Comparison of ENCODE assay signal across 8 mouse cellular contexts in genomic region chr16:44141483-44141882, GRCm38 (mm10). TPM values are rescaled to one million over a fixed set of nuclear protein-coding genes. Genes with fewer than 3 reads are reported as not detected.
DNase-seq lines count a peak whose midpoint lies in the region; ATAC-seq lines count a peak whose summit lies in the region.

No protein-coding gene starts in this region.

- H3K9ac ChIP-seq in forebrain, embryonic 11.5 days (ENCODE audit: low read length) = no peak overlapping the region
- no peak overlapping the region for H3K9ac ChIP-seq in embryonic facial prominence, embryonic 15.5 days
- peak overlapping the region; percentile 28; the same call in 1 of the 2 replicates for H3K9ac ChIP-seq in kidney, embryonic 14.5 days (ENCODE audit: low read depth, low read length)

- H3K4me3 ChIP-seq in forebrain, embryonic 10.5 days = peak overlapping the region; percentile 93
- no peak overlapping the region; the same call in 1 of the 2 replicates for H3K4me3 ChIP-seq in forebrain, embryonic 11.5 days (ENCODE audit: low read depth, low read length)
- 0 out of 2 replicates have a peak overlapping the region, but pooled peaks have one; percentile 10 for H3K4me3 ChIP-seq in embryonic facial prominence, embryonic 15.5 days (replicated peaks)
- H3K4me3 ChIP-seq in kidney, embryonic 14.5 days (ENCODE audit: low read length) = peak overlapping the region; percentile 94; the same call in 1 of the 2 replicates

- no peak overlapping the region for H3K4me2 ChIP-seq in forebrain, embryonic 11.5 days (ENCODE audit: low read depth, low read length, severe bottlenecking)
- H3K4me2 ChIP-seq in embryonic facial prominence, embryonic 15.5 days (replicated peaks) = peak overlapping the region; percentile 51
- H3K4me2 ChIP-seq in kidney, embryonic 14.5 days (replicated peaks; ENCODE audit: low read depth, low read length) = peak overlapping the region; percentile 55

- DNase-seq in forebrain, embryonic 10.5 days (ENCODE audit: extremely low spot score, low spot score) = no peak
- no peak for DNase-seq in forebrain, embryonic 11.5 days (ENCODE audit: low spot score)
- peak; percentile 53 for DNase-seq in 416B (ENCODE audit: low read depth)
- DNase-seq in naive thymus-derived CD4-positive, alpha-beta T cell, adult 2 months (ENCODE audit: low read depth) = peak; percentile 14
- no peak for DNase-seq in cerebellum, postnatal 36 days

- H3K36me3 ChIP-seq in forebrain, embryonic 10.5 days (replicated peaks) = peaks cover 11% of the 10 kb centered on the region
- H3K36me3 ChIP-seq in forebrain, embryonic 11.5 days (ENCODE audit: control insufficient read depth, insufficient read depth, low read length) = no peaks in the 10 kb centered on the region
- H3K36me3 ChIP-seq in embryonic facial prominence, embryonic 15.5 days = no peaks in the 10 kb centered on the region
- no peaks in the 10 kb centered on the region for H3K36me3 ChIP-seq in kidney, embryonic 14.5 days (ENCODE audit: control insufficient read depth, insufficient read depth, low read length)

- no peak for ATAC-seq in forebrain, embryonic 11.5 days (replicated peaks; ENCODE audit: low FRiP score)
- ATAC-seq in embryonic facial prominence, embryonic 15.5 days (ENCODE audit: insufficient number of reproducible peaks, low FRiP score, low TSS enrichment, low read depth) = no peak
- no peak for ATAC-seq in kidney, embryonic 14.5 days (ENCODE audit: low FRiP score, low TSS enrichment)
- ATAC-seq in megakaryocyte-erythroid progenitor cell, adult 5-6 weeks (replicated peaks; ENCODE audit: low FRiP score, low TSS enrichment, poor library complexity, severe bottlenecking) = no peak

- no peak overlapping the region for H3K27ac ChIP-seq in forebrain, embryonic 10.5 days
- no peak overlapping the region for H3K27ac ChIP-seq in forebrain, embryonic 11.5 days (ENCODE audit: low read depth, low read length)
- 0 out of 2 replicates have a peak overlapping the region, but pooled peaks have one; percentile 48 for H3K27ac ChIP-seq in embryonic facial prominence, embryonic 15.5 days (replicated peaks)
- no peak overlapping the region for H3K27ac ChIP-seq in kidney, embryonic 14.5 days (ENCODE audit: low read depth, low read length)

- H3K9me3 ChIP-seq in forebrain, embryonic 10.5 days = no peaks in the 10 kb centered on the region
- no peaks in the 10 kb centered on the region for H3K9me3 ChIP-seq in forebrain, embryonic 11.5 days (ENCODE audit: control insufficient read depth, low read length)
- H3K9me3 ChIP-seq in embryonic facial prominence, embryonic 15.5 days (replicated peaks) = no peaks in the 10 kb centered on the region
- no peaks in the 10 kb centered on the region for H3K9me3 ChIP-seq in kidney, embryonic 14.5 days (ENCODE audit: control insufficient read depth, low read length)

- H3K4me1 ChIP-seq in forebrain, embryonic 10.5 days = peaks cover 22% of the 10 kb centered on the region
- no peaks in the 10 kb centered on the region; the same call in 1 of the 2 replicates for H3K4me1 ChIP-seq in forebrain, embryonic 11.5 days (replicated peaks; ENCODE audit: control insufficient read depth, insufficient read depth, low read length)
- H3K4me1 ChIP-seq in embryonic facial prominence, embryonic 15.5 days = peaks cover 8% of the 10 kb centered on the region
- peaks cover 13% of the 10 kb centered on the region for H3K4me1 ChIP-seq in kidney, embryonic 14.5 days (ENCODE audit: control insufficient read depth, insufficient read depth, low read length)

- WGBS in forebrain, embryonic 10.5 days = 79% methylated on average over 6 of the region's 6 CpGs
- whole genome bisulfite sequencing in forebrain, embryonic 11.5 days = 63% methylated on average over 6 of the region's 6 CpGs
- 41% methylated on average over 6 of the region's 6 CpGs for WGBS in embryonic facial prominence, embryonic 15.5 days
- 55% methylated on average over 6 of the region's 6 CpGs for WGBS in kidney, embryonic 14.5 days

- no peaks in the 10 kb centered on the region for H3K27me3 ChIP-seq in forebrain, embryonic 10.5 days (ENCODE audit: poor library complexity, severe bottlenecking)
- no peaks in the 10 kb centered on the region for H3K27me3 ChIP-seq in forebrain, embryonic 11.5 days (ENCODE audit: control insufficient read depth, insufficient read depth, low read length)
- no peaks in the 10 kb centered on the region for H3K27me3 ChIP-seq in embryonic facial prominence, embryonic 15.5 days
- no peaks in the 10 kb centered on the region for H3K27me3 ChIP-seq in kidney, embryonic 14.5 days (ENCODE audit: control insufficient read depth, insufficient read depth, low read length)

RNA-seq across cellular contexts. Expression of gene Naa50, which starts 1.9 kb away (rescaled TPM):
- 151 and 159 TPM in 2 replicates for polyA plus RNA-seq in forebrain, embryonic 10.5 days (2016; fragmentation: Nextera tagmentation; extraction: Ambion mirVana)
- polyA plus RNA-seq in forebrain, embryonic 11.5 days (2014; fragmentation: Nextera tagmentation; extraction: Ambion mirVana) = 111 and 116 TPM in 2 replicates
- polyA plus RNA-seq in embryonic facial prominence, embryonic 15.5 days (2015; fragmentation: Nextera tagmentation; extraction: Ambion mirVana) = 99.0 and 108 TPM in 2 replicates
- polyA plus RNA-seq in kidney, embryonic 14.5 days (2014; fragmentation: Nextera tagmentation; extraction: Ambion mirVana) = 70.9 and 77.4 TPM in 2 replicates
- 116 and 124 TPM in 2 replicates for total RNA-seq in megakaryocyte-erythroid progenitor cell, adult 5-6 weeks (2014; fragmentation: Nextera tagmentation)
- total RNA-seq in megakaryocyte-erythroid progenitor cell, adult 5-6 weeks (2017) = 153 and 162 TPM in 2 replicates

RNA-seq across cellular contexts. Expression of gene Atp6v1a, which starts 2.0 kb away (rescaled TPM):
- 39.2 and 42.0 TPM in 2 replicates for polyA plus RNA-seq in forebrain, embryonic 10.5 days (2016; fragmentation: Nextera tagmentation; extraction: Ambion mirVana)
- polyA plus RNA-seq in forebrain, embryonic 11.5 days (2014; fragmentation: Nextera tagmentation; extraction: Ambion mirVana) = 61.3 and 65.7 TPM in 2 replicates
- 57.8 and 58.1 TPM in 2 replicates for polyA plus RNA-seq in embryonic facial prominence, embryonic 15.5 days (2015; fragmentation: Nextera tagmentation; extraction: Ambion mirVana)
- 49.1 and 75.6 TPM in 2 replicates for polyA plus RNA-seq in kidney, embryonic 14.5 days (2014; fragmentation: Nextera tagmentation; extraction: Ambion mirVana)
- 20.8 and 28.8 TPM in 2 replicates for total RNA-seq in megakaryocyte-erythroid progenitor cell, adult 5-6 weeks (2014; fragmentation: Nextera tagmentation)
- 50.4 and 76.9 TPM in 2 replicates for total RNA-seq in megakaryocyte-erythroid progenitor cell, adult 5-6 weeks (2017)

RNA-seq across cellular contexts. Expression of gene Usf3, which starts 31.6 kb away (rescaled TPM):
- 2.4 and 2.8 TPM in 2 replicates for polyA plus RNA-seq in forebrain, embryonic 10.5 days (2016; fragmentation: Nextera tagmentation; extraction: Ambion mirVana)
- 5.5 and 5.8 TPM in 2 replicates for polyA plus RNA-seq in forebrain, embryonic 11.5 days (2014; fragmentation: Nextera tagmentation; extraction: Ambion mirVana)
- 2.3 and 2.7 TPM in 2 replicates for polyA plus RNA-seq in embryonic facial prominence, embryonic 15.5 days (2015; fragmentation: Nextera tagmentation; extraction: Ambion mirVana)
- 5.7 and 6.6 TPM in 2 replicates for polyA plus RNA-seq in kidney, embryonic 14.5 days (2014; fragmentation: Nextera tagmentation; extraction: Ambion mirVana)
- 41.1 and 42.8 TPM in 2 replicates for total RNA-seq in megakaryocyte-erythroid progenitor cell, adult 5-6 weeks (2014; fragmentation: Nextera tagmentation)
- 17.2 and 17.8 TPM in 2 replicates for total RNA-seq in megakaryocyte-erythroid progenitor cell, adult 5-6 weeks (2017)

Comparison
In these comparisons a context has a peak if more than half of its experiments do, and no peak if none do; other contexts are left out.
1. DNase-seq: peak in 416B (single experiment) and naive thymus-derived CD4-positive, alpha-beta T cell, adult 2 months (single experiment); none in forebrain, embryonic 10.5 days (single experiment), forebrain, embryonic 11.5 days (single experiment) and cerebellum, postnatal 36 days (0 of 2).